Mouse (Mus musculus) erythroblast, embryonic 14.5 days (primary cell): ENCODE results near the gene Znhit1.

Experiments used
- GATA1 ChIP-seq: IDR thresholded peaks from 2 replicates; pipeline ENCODE4 v1.6.1; 2012; ENCODE audit warnings: low read length, inconsistent platforms, mixed read lengths
- TAL1 ChIP-seq: IDR thresholded peaks from 3 replicates; pipeline ENCODE4 v1.6.1; 2012; ENCODE audit warnings: low read length, inconsistent platforms, mixed read lengths

DNA sequence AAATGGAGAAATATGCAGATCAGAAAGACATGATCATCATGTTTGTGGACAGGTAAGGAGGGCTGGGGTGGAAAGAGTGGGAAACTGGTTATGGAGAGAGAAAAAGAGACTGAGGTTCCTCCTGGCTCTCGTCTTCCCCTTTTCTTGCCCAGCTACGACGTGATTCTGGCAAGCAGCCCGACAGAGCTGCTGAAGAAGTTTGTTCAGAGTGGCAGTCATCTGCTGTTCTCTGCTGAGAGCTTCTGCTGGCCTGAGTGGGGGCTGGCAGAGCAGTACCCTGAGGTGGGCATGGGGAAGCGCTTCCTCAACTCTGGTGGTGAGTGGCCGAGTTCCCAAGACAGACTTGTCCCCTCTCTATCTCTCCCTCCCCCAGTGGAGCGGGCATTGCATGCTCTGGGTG lies 599 bp upstream of the Znhit1 start:
- TF ChIP-seq GATA1 (no peak), TAL1 (no peak)
